11 mouse cellular contexts compared by ENCODE assay signal in genomic region chr9:83647919-83648705, GRCm38 (mm10).
DNase-seq lines count a peak whose midpoint lies in the region; ATAC-seq lines count a peak whose summit lies in the region.
"Had no signal": no experiment of that assay in that cellular context is flagged by ENCODE, and none has a peak within 500 bp of the region (broad histone marks: within the 10 kb centered on the region; RNA-seq: fewer than 3 reads in every experiment).

No protein-coding gene starts in this region.

- DNase-seq in neural tube, embryonic 10.5 days (ENCODE audit: extremely low spot score, low spot score) = no peak
- peak; percentile 54 for DNase-seq in mesoderm, embryonic 11.5 days (ENCODE audit: low read depth, low spot score)
- peak; percentile 47 for DNase-seq in retina, postnatal 7 days (ENCODE audit: low read depth, low spot score)
- no peak for DNase-seq in adrenal gland, postnatal 10 days
- DNase-seq in cerebellum, postnatal 10 days = no peak
- DNase-seq: cerebellum, postnatal 14 days; thymus, postnatal 36 days had no signal

- no peak overlapping the region for H3K9ac ChIP-seq in neural tube, embryonic 12.5 days
- H3K9ac ChIP-seq in forebrain, embryonic 15.5 days (replicated peaks) = no peak overlapping the region
- H3K9ac ChIP-seq: liver, embryonic 12.5 days had no signal

- ATAC-seq in neural tube, embryonic 12.5 days (ENCODE audit: low FRiP score, low read depth) = 0 out of 2 replicates have a peak, but pooled peaks have one; percentile 49
- ATAC-seq in forebrain, embryonic 15.5 days (replicated peaks) = 0 out of 2 replicates have a peak, but pooled peaks have one; percentile 49
- ATAC-seq in erythroid progenitor cell, adult 5-6 weeks (replicated peaks; ENCODE audit: low FRiP score, poor library complexity, severe bottlenecking) = no peak
- ATAC-seq: liver, embryonic 12.5 days had no signal

- H3K36me3 ChIP-seq in neural tube, embryonic 12.5 days = no peaks in the 10 kb centered on the region
- no peaks in the 10 kb centered on the region for H3K36me3 ChIP-seq in forebrain, embryonic 15.5 days
- H3K36me3 ChIP-seq: liver, embryonic 12.5 days had no signal

- no peaks in the 10 kb centered on the region for H3K9me3 ChIP-seq in neural tube, embryonic 12.5 days
- H3K9me3 ChIP-seq in forebrain, embryonic 15.5 days = no peaks in the 10 kb centered on the region
- H3K9me3 ChIP-seq: liver, embryonic 12.5 days had no signal

- no peak overlapping the region for H3K4me3 ChIP-seq in neural tube, embryonic 12.5 days
- H3K4me3 ChIP-seq in forebrain, embryonic 15.5 days = no peak overlapping the region
- H3K4me3 ChIP-seq: liver, embryonic 12.5 days had no signal

- WGBS in neural tube, embryonic 12.5 days = 31% methylated on average over 7 of the region's 7 CpGs
- 16% methylated on average over 7 of the region's 7 CpGs for WGBS in forebrain, embryonic 15.5 days

- H3K27me3 ChIP-seq in neural tube, embryonic 12.5 days (replicated peaks) = no peaks in the 10 kb centered on the region
- no peaks in the 10 kb centered on the region for H3K27me3 ChIP-seq in forebrain, embryonic 15.5 days
- H3K27me3 ChIP-seq: liver, embryonic 12.5 days had no signal

- no peak overlapping the region for H3K27ac ChIP-seq in neural tube, embryonic 12.5 days
- H3K27ac ChIP-seq in forebrain, embryonic 15.5 days (replicated peaks) = peak overlapping the region; percentile 62
- H3K27ac ChIP-seq: liver, embryonic 12.5 days had no signal

- H3K4me1 ChIP-seq in neural tube, embryonic 12.5 days = 0 out of 2 replicates have a peak, but pooled peaks cover 3% of the 10 kb centered on the region
- H3K4me1 ChIP-seq in forebrain, embryonic 15.5 days = peaks cover 18% of the 10 kb centered on the region
- H3K4me1 ChIP-seq: liver, embryonic 12.5 days had no signal

- H3K4me2 ChIP-seq in neural tube, embryonic 12.5 days (replicated peaks) = no peak overlapping the region
- no peak overlapping the region for H3K4me2 ChIP-seq in forebrain, embryonic 15.5 days (replicated peaks)
- H3K4me2 ChIP-seq: liver, embryonic 12.5 days had no signal

Comparison
In these comparisons a context has a peak if more than half of its experiments do, and no peak if none do; other contexts are left out.
1. DNase-seq: peak in mesoderm, embryonic 11.5 days (single experiment) and retina, postnatal 7 days (single experiment); none in neural tube, embryonic 10.5 days (single experiment), adrenal gland, postnatal 10 days (single experiment) and cerebellum, postnatal 10 days (0 of 2).